Comparison of ENCODE assay signal across 26 mouse cellular contexts in the genomic region with DNA sequence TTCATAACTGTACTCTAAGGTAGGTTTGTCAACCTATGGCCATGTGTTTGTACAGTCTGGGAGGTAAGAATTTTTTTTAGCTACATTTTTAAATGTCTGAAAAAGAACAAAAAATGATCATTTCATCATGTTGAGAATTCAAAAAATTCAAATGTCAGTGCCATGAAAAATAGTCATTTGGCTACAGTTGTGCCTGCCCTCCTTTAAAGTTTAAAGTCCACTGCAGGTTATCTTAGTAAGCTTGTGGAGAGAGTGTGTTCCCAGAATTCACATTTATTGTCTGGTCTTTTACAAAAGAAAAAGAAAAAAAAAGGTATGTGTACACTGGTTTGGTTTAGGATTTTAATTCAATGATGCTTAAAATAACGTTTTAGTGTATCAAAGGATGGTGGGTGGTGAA. TPM values are rescaled to one million over a fixed set of nuclear protein-coding genes. Genes with fewer than 3 reads are reported as not detected.
A peak's percentile ranks its signal among the peaks of the same experiment; 100 is the strongest.
DNase-seq lines count a peak whose midpoint lies in the region; ATAC-seq and TF ChIP-seq lines count a peak whose summit lies in the region.
"Had no signal": no experiment of that assay in that cellular context is flagged by ENCODE, and none has a peak within 500 bp of the region (broad histone marks: within the 10 kb centered on the region; RNA-seq: fewer than 3 reads in every experiment).

No protein-coding gene starts in this region.

- no peak for DNase-seq in hindbrain, postnatal 0 days (ENCODE audit: low spot score)
- peak; percentile 79 for DNase-seq in liver, adult 2 months (ENCODE audit: extremely low read depth, low read depth, low spot score)
- DNase-seq in liver: no peak
- no peak for DNase-seq in midbrain, embryonic 14.5 days
- no peak for DNase-seq in heart, postnatal 4 days
- DNase-seq: adrenal gland, adult 8-10 months; adrenal gland, postnatal 25 days; B cell, adult 2 months; cerebellum, adult 18-20 months; cerebellum, adult 9-10 months; cerebellum, postnatal 14 days; forebrain, postnatal 0 days; gastrocnemius, postnatal 36 days; heart, adult 2 months; heart, postnatal 14 days had no signal

- no peaks in the 10 kb centered on the region for H3K36me3 ChIP-seq in hindbrain, postnatal 0 days (ENCODE audit: insufficient read depth, low read length)
- H3K36me3 ChIP-seq in hindbrain, embryonic 16.5 days (ENCODE audit: control insufficient read depth, insufficient read depth, low read length): no peaks in the 10 kb centered on the region
- H3K36me3 ChIP-seq in liver, adult 2 months (ENCODE audit: control insufficient read depth, insufficient read depth, low read length): no peaks in the 10 kb centered on the region; the same call in 1 of the 2 replicates
- H3K36me3 ChIP-seq in midbrain, embryonic 14.5 days (ENCODE audit: control insufficient read depth, insufficient read depth, low read length): 0 out of 2 replicates have a peak, but pooled peaks cover 3% of the 10 kb centered on the region
- H3K36me3 ChIP-seq in midbrain, embryonic 15.5 days (replicated peaks): no peaks in the 10 kb centered on the region
- H3K36me3 ChIP-seq: heart, embryonic 13.5 days; hindbrain, embryonic 12.5 days; hindbrain, embryonic 15.5 days had no signal

- peaks cover 33% of the 10 kb centered on the region; the same call in 1 of the 2 replicates for H3K79me2 ChIP-seq in liver, adult 2 months (ENCODE audit: control insufficient read depth, insufficient read depth, low read length)

- H3K4me1 ChIP-seq in hindbrain, postnatal 0 days (ENCODE audit: insufficient read depth, low read length): peaks cover 29% of the 10 kb centered on the region; the same call in 1 of the 2 replicates
- H3K4me1 ChIP-seq in hindbrain, embryonic 16.5 days (ENCODE audit: control insufficient read depth, insufficient read depth, low read depth, low read length): peaks cover 12% of the 10 kb centered on the region; the same call in 1 of the 2 replicates
- H3K4me1 ChIP-seq in liver, adult 2 months (ENCODE audit: control insufficient read depth, insufficient read depth, low read length): peaks cover 34% of the 10 kb centered on the region
- peaks cover 47% of the 10 kb centered on the region for H3K4me1 ChIP-seq in midbrain, embryonic 14.5 days (ENCODE audit: control insufficient read depth, insufficient read depth, low read length)
- peaks cover 51% of the 10 kb centered on the region for H3K4me1 ChIP-seq in midbrain, embryonic 15.5 days

- 0 out of 2 replicates have a peak overlapping the region, but pooled peaks have one; percentile 10 for H3K4me2 ChIP-seq in hindbrain, postnatal 0 days (ENCODE audit: low read depth, low read length)
- no peak overlapping the region; the same call in 1 of the 2 replicates for H3K4me2 ChIP-seq in hindbrain, embryonic 16.5 days (ENCODE audit: low read length)
- peak overlapping the region; percentile 4; the same call in 1 of the 2 replicates for H3K4me2 ChIP-seq in midbrain, embryonic 14.5 days (ENCODE audit: low read length)
- H3K4me2 ChIP-seq in midbrain, embryonic 15.5 days: no peak overlapping the region
- H3K4me2 ChIP-seq: forebrain, embryonic 13.5 days; heart, embryonic 13.5 days; hindbrain, embryonic 12.5 days; hindbrain, embryonic 15.5 days had no signal

- TF ChIP-seq POLR2A in liver, adult 2 months (IDR thresholded peaks at IDR 0.05; ENCODE audit: extremely low read depth, insufficient read depth, low read length): no peak

- no peak for ATAC-seq in hindbrain, postnatal 0 days
- ATAC-seq in hindbrain, embryonic 16.5 days: no peak
- no peak for ATAC-seq in midbrain, embryonic 14.5 days (ENCODE audit: low FRiP score, low TSS enrichment)
- no peak for ATAC-seq in midbrain, embryonic 15.5 days (replicated peaks)
- ATAC-seq: activated CD4-positive, CD25-positive, alpha-beta regulatory T cell, adult 4 months; forebrain, embryonic 13.5 days; forebrain, postnatal 0 days; inflammation-experienced regulatory T-cells, adult 6 months had no signal

- no peaks in the 10 kb centered on the region for H3K27me3 ChIP-seq in hindbrain, postnatal 0 days (ENCODE audit: insufficient read depth, low read length)
- no peaks in the 10 kb centered on the region for H3K27me3 ChIP-seq in hindbrain, embryonic 16.5 days (replicated peaks; ENCODE audit: control insufficient read depth, insufficient read depth, low read length)
- H3K27me3 ChIP-seq in liver, adult 2 months (ENCODE audit: control insufficient read depth, insufficient read depth, low read length): no peaks in the 10 kb centered on the region
- no peaks in the 10 kb centered on the region for H3K27me3 ChIP-seq in midbrain, embryonic 14.5 days (ENCODE audit: control insufficient read depth, insufficient read depth, low read length)
- no peaks in the 10 kb centered on the region for H3K27me3 ChIP-seq in midbrain, embryonic 15.5 days (replicated peaks)
- H3K27me3 ChIP-seq: CH12.LX; forebrain, embryonic 13.5 days; heart, embryonic 13.5 days; hindbrain, embryonic 12.5 days; hindbrain, embryonic 15.5 days had no signal

- no peak overlapping the region for H3K27ac ChIP-seq in hindbrain, postnatal 0 days
- no peak overlapping the region for H3K27ac ChIP-seq in hindbrain, embryonic 16.5 days (ENCODE audit: low read depth, low read length)
- no peak overlapping the region for H3K27ac ChIP-seq in liver, adult 2 months (replicated peaks; ENCODE audit: insufficient read depth, low read depth, low read length)
- no peak overlapping the region for H3K27ac ChIP-seq in midbrain, embryonic 14.5 days (replicated peaks; ENCODE audit: low read depth, low read length)
- H3K27ac ChIP-seq in midbrain, embryonic 15.5 days: no peak overlapping the region
- H3K27ac ChIP-seq: forebrain, embryonic 10.5 days; forebrain, embryonic 13.5 days; heart, embryonic 10.5 days; heart, embryonic 13.5 days; hindbrain, embryonic 12.5 days; hindbrain, embryonic 15.5 days had no signal

- no peak overlapping the region for H3K4me3 ChIP-seq in hindbrain, postnatal 0 days (ENCODE audit: low read length)
- H3K4me3 ChIP-seq in hindbrain, embryonic 16.5 days (ENCODE audit: low read length): no peak overlapping the region
- H3K4me3 ChIP-seq in liver, adult 2 months (ENCODE audit: insufficient read depth, low read depth, low read length): no peak overlapping the region
- H3K4me3 ChIP-seq in midbrain, embryonic 14.5 days (replicated peaks; ENCODE audit: low read depth, low read length): no peak overlapping the region
- H3K4me3 ChIP-seq in midbrain, embryonic 15.5 days: no peak overlapping the region
- H3K4me3 ChIP-seq: forebrain, embryonic 10.5 days; forebrain, embryonic 13.5 days; heart, adult 2 months; heart, embryonic 10.5 days; heart, embryonic 13.5 days; hindbrain, embryonic 12.5 days; hindbrain, embryonic 15.5 days had no signal

- no peak for TF ChIP-seq CTCF in hindbrain, postnatal 0 days (IDR thresholded peaks at IDR 0.05; ENCODE audit: low read depth)
- TF ChIP-seq CTCF in liver, adult 2 months (IDR thresholded peaks at IDR 0.05; ENCODE audit: low read depth, low read length): no peak

- 27% methylated on average over 1 of the region's 1 CpGs for whole genome bisulfite sequencing in hindbrain, postnatal 0 days
- 39% methylated on average over 1 of the region's 1 CpGs for WGBS in hindbrain, embryonic 16.5 days
- 3% methylated on average over 1 of the region's 1 CpGs for WGBS in liver, adult 2 months
- WGBS in midbrain, embryonic 14.5 days: 40% methylated on average over 1 of the region's 1 CpGs
- WGBS in midbrain, embryonic 15.5 days: 19% methylated on average over 1 of the region's 1 CpGs

- no peak overlapping the region for H3K9ac ChIP-seq in hindbrain, postnatal 0 days (replicated peaks; ENCODE audit: low read length)
- no peak overlapping the region for H3K9ac ChIP-seq in hindbrain, embryonic 16.5 days (ENCODE audit: low read depth, low read length)
- no peak overlapping the region for H3K9ac ChIP-seq in liver, adult 2 months (ENCODE audit: low read depth, low read length)
- H3K9ac ChIP-seq in midbrain, embryonic 14.5 days (replicated peaks; ENCODE audit: low read length): no peak overlapping the region
- H3K9ac ChIP-seq in midbrain, embryonic 15.5 days: no peak overlapping the region
- H3K9ac ChIP-seq: forebrain, embryonic 13.5 days; forebrain, postnatal 0 days; heart, embryonic 13.5 days; hindbrain, embryonic 12.5 days; hindbrain, embryonic 15.5 days had no signal

- H3K9me3 ChIP-seq in hindbrain, postnatal 0 days (ENCODE audit: low read length): no peaks in the 10 kb centered on the region
- H3K9me3 ChIP-seq in hindbrain, embryonic 16.5 days (ENCODE audit: control insufficient read depth, low read length): no peaks in the 10 kb centered on the region
- no peaks in the 10 kb centered on the region for H3K9me3 ChIP-seq in midbrain, embryonic 14.5 days (ENCODE audit: control insufficient read depth, low read length)
- no peaks in the 10 kb centered on the region for H3K9me3 ChIP-seq in midbrain, embryonic 15.5 days
- H3K9me3 ChIP-seq: forebrain, embryonic 10.5 days; forebrain, embryonic 13.5 days; heart, embryonic 10.5 days; heart, embryonic 13.5 days; hindbrain, embryonic 12.5 days; hindbrain, embryonic 15.5 days had no signal

RNA-seq across cellular contexts. Expression of a gene that starts 3.9 kb away (rescaled TPM):
- total RNA-seq in hindbrain, postnatal 0 days (2014; rRNA removed): 75.7 and 82.1 TPM in 2 replicates
- 77.5 and 82.5 TPM in 2 replicates for polyA plus RNA-seq in hindbrain, postnatal 0 days (2015; fragmentation: Nextera tagmentation; extraction: Ambion mirVana)
- polyA plus RNA-seq in hindbrain, embryonic 16.5 days (2015; fragmentation: Nextera tagmentation; extraction: Ambion mirVana): 35.3 and 56.6 TPM in 2 replicates
- total RNA-seq in liver, adult 2 months (2014; rRNA removed): 16.2 and 16.8 TPM in 2 replicates
- 9.8 and 10.9 TPM in 2 replicates for polyA plus RNA-seq in liver, adult 2 months (2012; rRNA removed)
- 86.8 and 102 TPM in 2 replicates for polyA plus RNA-seq in midbrain, embryonic 14.5 days (2014; fragmentation: Nextera tagmentation; extraction: Ambion mirVana)
- polyA plus RNA-seq in midbrain, embryonic 15.5 days (2015; fragmentation: Nextera tagmentation; extraction: Ambion mirVana): 86.6 and 89.9 TPM in 2 replicates
- 10 to 100 TPM; 62.5 to 64.4 TPM for total RNA-seq in heart, postnatal 4 days (2021)

Comparison
In these comparisons a context has a peak if more than half of its experiments do, and no peak if none do; other contexts are left out.
1. H3K4me2 ChIP-seq: peak in hindbrain, postnatal 0 days (single experiment) and midbrain, embryonic 14.5 days (single experiment); none in hindbrain, embryonic 16.5 days (single experiment) and midbrain, embryonic 15.5 days (single experiment).